Mouse (Mus musculus): ENCODE results near the gene Gsk3a.

The Gsk3a gene

DNA sequence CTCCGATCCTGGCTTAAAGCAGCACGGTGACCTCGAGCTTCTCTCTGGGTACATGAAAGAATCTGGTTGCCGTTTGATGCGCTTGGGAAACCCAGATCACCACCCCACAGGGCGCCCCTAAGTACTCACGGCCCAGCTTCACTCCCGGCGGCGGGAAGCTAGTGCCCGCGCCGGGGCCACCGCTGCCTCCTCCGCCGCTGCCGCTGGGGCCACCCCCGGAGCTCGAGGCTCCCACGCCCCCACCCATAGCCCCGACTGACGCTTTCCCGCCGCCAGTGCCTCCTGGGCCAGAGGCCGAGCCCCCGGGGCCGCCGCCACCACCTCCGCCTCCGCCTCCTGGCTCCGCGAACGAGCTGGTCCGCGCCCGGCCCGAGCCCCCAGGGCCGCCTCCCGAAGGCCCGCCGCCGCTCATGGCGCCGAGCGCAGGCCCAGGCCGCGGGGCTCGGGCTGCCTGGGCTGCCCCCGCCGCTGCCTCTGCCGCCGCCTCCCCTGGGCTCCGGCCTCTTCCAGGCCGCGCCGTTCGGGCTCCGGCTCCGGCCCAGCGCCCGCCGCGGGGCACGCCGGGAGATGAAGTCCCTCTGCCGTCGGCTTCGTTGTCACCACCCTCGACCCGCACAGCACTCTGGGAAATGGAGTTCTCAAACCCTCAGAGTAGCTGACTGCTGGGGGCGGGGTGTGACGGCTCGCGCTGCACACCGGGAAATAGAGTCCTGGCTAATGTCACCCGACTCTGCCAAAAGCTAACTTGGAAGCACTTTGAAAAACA is at the start of gene Gsk3a:
Gsk3a (minus strand) TSS at position 603 of the 766 bp plus-strand sequence.
- DNase-seq (ENCODE audit: low read depth, low spot score): peak; percentile 96

GRCm38 (mm10) chr7:25286989-25287388 is 49.3 kb upstream of the Gsk3a start:
- DNase-seq (ENCODE audit: low read depth, low spot score): no peak

- DNase-seq (ENCODE audit: low read depth, low spot score): no peak
Measured at GRCm38 (mm10) chr7:25285511-25286238, 48.0 kb upstream of the Gsk3a start.

DNA sequence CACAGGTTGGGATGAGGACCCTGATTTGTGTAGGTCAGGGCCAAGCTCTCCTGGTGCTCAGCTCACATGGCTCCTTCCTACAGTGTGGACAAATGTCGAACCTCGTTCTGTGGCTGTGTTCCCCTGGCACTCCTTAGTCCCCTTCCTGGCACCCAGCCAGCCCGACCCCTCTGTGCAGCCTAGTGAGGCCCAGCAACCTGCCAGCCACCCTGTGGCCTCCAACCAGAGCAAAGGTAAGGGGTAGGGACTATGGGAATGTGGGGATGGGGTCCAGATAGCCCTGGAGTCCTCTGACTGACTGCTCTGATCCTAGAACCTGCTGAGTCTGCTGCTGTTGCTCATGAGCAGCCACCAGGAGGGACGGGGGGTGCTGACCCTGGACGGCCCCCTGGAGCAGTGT is 47.1 kb upstream of the Gsk3a start:
- DNase-seq (ENCODE audit: low read depth, low spot score): no peak

- DNase-seq (ENCODE audit: low read depth, low spot score): no peak
Measured at GRCm38 (mm10) chr7:25284171-25284570, 46.5 kb upstream of the Gsk3a start.

DNA sequence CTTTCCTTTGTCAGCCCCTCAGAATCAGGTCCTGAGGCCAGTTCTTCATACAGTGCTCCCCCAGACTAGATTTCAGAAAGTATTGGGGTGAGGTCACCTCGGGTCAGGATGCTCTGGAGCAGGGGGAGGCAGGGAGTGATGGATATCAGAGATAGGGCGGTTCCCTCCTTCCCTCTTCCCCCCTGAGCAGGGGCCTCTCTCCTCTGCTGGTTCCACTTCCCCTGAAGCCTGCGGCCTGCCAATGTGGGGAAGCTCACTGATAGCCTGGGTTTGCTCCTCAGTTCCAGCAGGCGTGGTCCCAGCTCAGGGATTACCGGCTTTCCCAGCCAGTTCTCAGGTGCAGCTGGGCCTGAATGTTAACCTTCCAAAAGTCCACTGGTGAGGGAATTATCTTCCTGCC is 46.0 kb upstream of the Gsk3a start:
- DNase-seq (ENCODE audit: low read depth, low spot score): no peak

DNA sequence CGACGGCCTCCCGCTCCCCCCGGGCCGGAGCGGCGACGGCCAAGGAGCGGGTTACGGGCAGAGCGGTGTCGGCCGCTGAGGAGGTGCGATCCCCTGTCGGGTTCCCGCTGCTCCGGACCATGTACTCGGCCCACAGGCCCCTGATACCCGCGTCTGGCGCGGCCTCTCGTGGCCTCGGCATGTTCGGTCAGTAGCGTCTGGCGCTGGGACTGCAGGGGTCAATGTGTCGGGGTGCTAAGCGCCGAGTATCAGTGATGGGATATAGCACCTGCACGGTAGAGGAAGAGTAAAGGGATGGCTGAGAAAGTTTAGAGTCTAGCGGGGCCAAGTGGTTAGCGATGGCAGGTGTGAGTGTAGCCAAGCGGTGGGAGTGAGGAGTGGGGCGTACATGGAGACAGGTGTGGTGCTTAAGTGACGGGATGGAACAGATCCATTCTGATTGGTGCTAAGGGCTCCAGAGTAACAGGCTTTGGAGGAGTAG is 45.1 kb upstream of the Gsk3a start:
- peak; percentile 45 for DNase-seq (ENCODE audit: low read depth, low spot score)

- DNase-seq (ENCODE audit: low read depth, low spot score): peak; percentile 98
Measured at GRCm38 (mm10) chr7:25281734-25282601, 44.3 kb upstream of the Gsk3a start.

- DNase-seq (ENCODE audit: low read depth, low spot score): no peak
Measured at GRCm38 (mm10) chr7:25281166-25281733, 43.6 kb upstream of the Gsk3a start.

DNA sequence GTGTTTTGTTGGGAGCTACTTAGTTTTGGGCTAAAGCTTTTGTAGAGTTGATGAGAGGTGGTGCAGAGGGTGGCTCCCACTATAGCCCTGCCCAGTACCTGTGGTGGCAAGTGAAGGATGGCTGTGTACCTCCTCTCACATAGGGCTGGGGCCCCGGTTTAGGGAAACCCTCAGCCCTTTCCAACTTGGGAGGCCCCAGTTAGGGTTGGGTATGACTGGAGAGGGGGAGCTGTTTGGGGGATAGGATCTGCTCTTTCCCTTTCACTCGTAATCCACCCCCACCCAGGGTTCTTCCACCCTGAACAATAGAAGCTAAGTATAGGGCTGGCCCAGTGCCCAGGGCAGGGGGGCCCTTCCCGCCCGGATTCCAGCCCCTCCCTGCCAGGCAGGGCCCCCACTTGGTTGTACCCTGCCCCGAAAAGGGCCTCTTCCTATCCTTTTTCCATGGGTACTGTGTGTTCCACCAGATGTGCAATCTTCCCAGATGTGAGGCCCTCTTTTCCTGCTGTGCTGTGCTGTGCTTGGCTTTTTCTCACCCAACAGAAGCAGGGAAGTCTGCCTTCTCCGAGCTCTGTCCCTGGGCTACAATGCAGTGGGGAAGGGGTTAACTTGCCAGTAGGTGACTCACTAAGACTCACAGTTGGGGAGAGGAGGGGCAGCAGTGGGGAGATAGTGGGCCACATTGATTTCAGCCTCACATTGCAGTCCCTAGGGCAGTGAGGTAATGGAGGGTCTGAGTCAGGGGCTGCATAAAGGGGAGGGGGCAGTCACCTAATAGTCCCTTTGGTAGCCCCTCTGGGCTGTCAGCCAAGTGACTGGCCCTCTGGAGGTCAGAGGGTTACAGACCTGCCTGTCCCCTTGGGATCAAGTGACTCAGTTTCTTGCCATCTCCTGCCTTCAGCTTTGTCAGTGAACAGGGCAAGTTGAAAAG is 42.5 kb upstream of the Gsk3a start:
- peak; percentile 54 for DNase-seq (ENCODE audit: low read depth, low spot score)

DNA sequence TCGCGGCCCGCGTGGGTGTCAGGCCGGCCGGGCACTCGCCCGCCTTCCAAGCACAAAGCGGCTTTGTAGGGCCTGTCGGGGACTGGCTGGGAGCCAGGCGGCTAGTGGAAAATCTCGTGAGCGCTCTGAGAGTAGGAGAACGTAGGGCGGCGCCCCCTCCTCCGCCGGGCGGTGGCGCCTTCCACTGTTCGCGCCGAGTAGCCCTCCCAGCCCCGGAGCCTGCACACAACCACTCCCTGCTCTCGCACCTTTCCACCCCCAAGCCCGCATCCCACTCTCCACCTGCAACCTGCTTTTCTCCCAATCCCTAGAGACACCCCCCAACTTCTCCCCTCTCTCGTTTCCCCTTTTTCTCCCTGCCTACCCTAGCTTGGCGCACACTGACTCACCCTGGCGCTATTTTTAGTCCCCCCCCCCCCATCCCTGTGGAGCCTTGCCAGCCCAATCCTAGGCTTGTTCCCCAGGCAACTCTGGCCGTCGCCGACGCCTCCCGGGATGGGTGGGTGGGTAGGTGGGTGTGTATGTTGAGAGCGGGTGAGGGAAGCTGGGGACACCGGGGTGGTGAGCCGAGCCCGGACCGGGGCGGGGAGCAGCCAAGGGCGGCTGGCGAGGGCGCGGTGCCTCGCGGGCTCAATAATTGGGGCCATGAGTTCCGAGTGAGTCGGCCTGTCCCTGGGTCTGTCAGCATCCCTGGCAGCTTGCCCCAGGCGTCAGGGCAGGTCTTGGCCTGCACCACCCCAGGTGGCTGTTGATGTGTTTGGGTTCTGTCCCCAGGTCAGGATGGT is 41.6 kb upstream of the Gsk3a start:
- peak; percentile 82 for DNase-seq (ENCODE audit: low read depth, low spot score)

DNA sequence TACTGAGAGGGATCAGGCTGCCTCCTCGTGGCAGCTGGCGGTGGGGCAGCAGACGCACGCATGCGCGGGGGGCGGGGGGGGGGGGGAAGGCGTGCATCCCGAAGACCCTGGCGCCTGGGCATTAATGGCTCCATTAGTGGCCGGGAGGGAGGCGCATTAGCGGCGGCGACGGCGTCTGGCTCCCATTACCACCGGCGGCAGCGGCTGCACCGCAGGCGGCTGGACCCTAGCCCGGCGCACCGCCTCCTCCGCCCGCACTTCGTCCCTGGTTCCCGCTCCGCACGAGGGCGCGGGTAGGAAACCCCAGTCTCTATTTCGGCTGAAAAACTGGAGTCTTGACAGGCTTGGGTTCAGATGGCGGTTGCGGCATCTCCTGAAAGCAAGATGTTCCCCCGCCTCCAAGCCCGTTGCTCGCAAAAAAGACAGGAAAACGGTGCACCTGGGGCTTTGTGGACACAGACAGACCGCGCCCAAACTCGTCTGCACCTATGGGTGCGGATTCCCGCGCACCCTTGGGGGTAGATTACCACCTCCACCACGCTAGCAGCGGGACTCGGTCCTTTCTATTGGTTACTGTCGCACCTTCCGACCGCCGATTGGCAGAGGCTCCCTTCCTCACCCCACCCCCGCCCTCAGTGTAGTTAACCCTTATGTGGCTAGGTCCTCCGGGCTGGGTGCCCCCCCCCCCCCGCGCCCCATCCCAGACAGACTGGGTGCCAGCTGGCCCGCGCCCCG is 40.9 kb upstream of the Gsk3a start:
- DNase-seq (ENCODE audit: low read depth, low spot score): peak; percentile 86

DNA sequence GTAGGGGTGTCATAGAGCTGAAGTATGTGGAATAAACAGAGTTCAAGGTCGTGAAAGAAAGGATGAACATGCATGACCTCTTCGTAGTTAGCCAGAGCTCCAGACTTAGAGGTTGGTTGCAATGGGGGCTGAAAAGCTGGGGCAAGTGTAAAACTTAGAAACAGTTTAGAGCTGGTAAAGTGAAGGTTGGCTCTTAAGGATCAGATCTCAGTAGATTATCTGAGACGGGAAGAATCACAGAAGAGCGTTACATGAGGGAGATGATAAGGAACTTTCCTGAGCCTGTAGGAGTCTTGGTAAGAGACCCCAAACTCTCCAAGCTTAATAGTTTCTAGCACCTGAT is 40.3 kb upstream of the Gsk3a start:
- DNase-seq (ENCODE audit: low read depth, low spot score): no peak

DNA sequence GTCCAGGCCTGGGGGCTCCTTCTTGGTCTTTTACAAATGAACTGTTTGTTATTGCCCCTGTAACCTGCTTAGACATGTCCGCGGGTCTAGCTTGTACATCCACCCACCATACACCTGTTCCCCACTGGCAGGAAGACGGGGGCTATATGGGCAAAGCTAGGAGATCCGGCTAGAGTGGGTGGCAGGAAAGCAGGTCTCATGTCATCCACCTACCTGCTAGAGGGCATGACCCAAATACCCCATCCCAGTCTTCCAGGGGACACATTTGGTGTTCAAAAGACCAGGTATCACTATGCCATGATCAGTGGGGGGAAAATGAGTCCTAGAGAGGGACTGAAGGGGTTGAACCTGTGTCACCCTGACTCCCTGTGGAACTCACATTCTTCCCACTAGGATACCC is 39.8 kb upstream of the Gsk3a start:
- DNase-seq (ENCODE audit: low read depth, low spot score): no peak

GRCm38 (mm10) chr7:25275555-25276298 is 38.1 kb upstream of the Gsk3a start:
- DNase-seq (ENCODE audit: low read depth, low spot score): peak; percentile 28

- DNase-seq (ENCODE audit: low read depth, low spot score): no peak
Measured at GRCm38 (mm10) chr7:25274996-25275395, 37.3 kb upstream of the Gsk3a start.

GRCm38 (mm10) chr7:25274571-25274970 is 36.9 kb upstream of the Gsk3a start:
- no peak for DNase-seq (ENCODE audit: low read depth, low spot score)

Measured in mesoderm, embryonic 11.5 days (tissue).